Mouse (Mus musculus): ENCODE measurements at regions not wholly inside any gene's neighbourhood (a gene's known extent, or its start where the extent isn't known, plus 50 kb on each side); places are given as distances from the start of the nearest gene placed in this dataset.

DNA sequence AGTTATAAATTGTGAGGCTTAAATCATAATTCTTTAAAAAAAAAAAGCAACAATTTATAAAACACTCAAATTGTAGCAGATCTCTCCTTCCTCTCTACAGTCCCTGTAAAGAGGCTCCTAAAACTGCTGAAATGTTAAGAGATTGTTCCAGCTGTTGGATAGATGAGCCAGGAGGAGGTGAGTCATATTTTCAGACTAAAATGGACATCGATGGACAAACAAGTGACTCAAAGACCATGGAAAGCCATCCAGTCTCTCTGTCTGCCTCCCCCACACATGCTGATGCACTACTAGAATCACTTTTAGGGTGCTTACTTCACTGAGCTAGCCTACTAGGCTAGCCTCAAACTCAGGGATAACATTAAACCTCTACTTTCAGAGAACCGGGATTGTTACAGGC lies 561.5 kb downstream of the Tmem114 start:
- no peak for DNase-seq

DNA sequence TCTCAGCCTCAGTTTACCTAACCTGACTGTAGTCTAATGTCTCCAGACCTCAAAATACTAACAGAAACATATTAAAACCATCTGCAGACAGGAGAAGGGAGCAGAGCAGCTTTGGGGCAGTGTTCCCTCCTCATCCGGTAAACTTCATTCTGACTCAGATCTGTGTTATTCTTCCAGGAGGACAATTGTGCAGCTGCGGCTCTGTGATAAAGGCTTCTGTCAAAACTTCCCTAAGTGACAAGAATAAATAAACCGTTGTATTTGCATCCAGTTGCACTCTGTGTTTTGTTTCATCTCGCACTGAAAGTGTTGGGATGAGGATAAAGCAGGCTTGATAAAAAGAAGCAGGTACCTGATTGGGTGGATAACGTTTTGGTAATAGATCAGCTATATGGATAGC lies 585.8 kb downstream of the Tmem114 start:
- DNase-seq, result no peak

DNA sequence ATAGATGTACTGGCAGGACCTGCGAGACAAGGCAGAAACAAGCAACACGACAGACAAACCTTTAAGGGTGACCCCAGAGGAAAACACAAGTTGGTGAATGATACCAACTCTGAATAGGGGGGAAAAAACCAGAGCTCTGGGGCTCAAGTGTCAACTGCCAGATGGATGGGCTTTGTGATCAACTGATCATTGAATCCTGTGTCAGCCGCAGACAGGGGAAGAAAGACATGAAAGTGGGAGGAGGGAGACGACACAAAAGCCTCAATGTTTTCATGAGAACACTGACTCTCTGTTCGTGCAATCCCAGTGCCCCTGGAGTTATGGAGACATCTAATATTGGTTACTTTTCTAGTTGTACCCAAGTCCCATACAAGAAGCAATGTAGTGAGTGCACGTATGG lies 593.8 kb downstream of the Tmem114 start:
- no peak for DNase-seq

DNA sequence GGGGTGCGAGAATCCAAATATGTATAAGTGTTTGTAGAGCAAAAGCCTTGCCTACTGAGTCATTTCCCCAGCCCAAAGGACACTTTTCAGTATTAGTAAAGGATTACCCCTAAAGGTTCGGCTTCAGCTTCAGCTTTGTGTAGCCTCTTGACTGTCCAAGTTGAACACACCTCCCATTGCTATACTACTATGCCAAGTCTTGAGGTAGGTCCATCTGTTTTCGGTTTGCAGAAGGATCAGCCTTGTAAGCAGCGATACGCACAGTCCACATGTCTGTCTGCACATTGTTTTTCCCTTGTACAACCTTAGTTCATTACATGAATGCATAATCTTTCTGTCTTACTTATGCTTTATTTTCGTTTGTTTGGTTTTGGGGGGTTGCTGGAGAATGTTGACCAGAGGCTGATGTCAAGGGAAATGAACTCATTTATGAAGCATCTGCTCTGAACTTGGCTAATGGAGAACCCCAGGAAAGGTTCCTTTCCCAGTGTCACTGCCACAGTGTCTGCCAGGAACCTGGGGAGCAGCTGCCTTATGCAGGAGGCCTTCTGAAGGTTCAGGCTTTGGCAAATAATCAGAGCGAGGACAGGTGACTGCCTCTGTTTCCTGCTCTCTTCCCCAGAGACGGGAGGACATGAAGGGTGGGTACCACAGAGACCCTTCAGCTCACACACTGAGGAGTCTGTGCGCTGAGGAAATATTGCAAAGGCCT lies 594.8 kb downstream of the Tmem114 start:
- DNase-seq, result peak; percentile 58 to 63

DNA sequence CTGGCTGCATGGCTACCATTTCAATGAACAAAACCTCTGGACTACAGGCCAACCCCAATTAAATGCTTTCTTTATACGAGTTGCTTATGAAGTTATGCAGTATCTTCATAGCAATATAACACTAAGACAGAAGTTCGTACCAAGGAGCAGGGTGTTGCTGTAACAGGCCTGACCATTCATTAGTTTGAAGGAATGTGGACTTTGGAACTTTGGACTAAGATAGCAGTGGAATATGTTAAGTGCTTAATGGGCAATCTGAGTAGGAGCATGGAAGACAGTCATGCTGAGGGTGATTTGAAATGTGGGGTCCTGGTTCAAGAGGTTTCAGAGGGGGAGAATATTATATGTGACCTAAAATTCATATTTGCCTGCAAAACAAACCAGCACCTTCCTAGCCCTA lies 623.8 kb downstream of the Tmem114 start:
- DNase-seq, result no peak

DNA sequence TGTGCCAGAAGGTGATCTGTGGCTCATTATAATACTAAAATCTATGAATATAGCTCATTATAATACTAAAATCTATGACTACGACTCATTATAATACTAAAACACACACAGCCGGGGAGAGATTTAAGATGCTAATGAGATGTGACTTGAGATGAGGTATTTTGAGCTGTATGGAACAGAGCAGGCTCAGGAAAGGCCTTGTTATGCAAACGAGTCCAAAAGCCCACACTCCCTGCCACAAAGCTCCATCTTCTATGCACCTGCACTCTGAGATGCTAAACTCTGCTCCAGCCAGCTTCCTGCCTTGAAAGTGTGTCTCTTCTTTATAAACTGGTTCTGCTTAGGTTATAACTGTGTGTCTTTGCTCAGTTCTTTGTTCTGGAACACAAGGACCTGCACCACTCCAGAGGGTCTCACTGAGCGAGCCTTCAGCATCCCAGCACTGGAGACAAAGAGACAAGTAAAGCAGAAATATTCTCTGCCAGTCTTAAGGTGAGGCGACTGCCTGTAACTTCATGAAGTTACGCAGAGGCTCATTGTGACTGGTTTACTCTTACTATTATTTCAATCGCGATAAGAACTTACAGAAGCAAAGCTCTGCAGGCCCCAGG lies 627.7 kb downstream of the Tmem114 start:
- DNase-seq, result no peak

DNA sequence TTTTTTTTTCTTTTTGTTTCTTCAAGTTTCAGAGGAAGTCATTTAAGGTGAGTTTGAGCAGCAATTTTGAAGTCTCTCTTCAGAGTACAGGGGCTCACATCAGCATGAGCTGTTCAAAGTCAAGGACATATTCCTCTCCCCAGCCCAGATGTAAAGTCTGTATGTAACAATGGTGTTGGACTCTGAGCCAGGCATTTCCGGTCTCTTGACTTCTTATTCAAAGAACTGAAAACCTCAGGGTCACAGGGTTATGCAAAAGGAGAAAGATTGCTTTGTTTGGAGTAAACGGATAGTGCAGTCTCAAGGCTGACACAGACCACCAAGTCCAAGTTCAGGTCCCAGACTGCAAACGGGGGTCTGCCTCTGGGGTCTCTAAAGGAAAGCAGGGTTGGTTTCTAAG lies 629.4 kb downstream of the Tmem114 start:
- no peak for DNase-seq

DNA sequence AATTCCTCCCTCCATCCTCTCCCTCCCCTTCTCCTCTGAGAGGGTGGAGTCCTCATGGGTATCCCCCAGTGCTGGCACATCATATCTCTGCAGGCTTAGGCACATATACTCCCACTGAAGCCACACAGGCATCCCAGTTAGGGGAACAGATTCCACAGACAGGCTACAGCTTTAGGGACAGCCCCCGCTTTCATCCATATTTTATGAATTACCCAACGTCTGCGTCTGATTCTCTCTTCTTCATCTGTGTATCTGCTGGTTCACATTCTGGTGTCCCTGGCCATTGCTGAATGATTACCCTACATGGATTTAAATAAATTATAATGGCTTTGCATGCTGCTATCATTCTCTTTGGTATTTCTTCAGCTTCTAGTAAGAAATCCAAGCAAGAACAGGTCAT lies 632.4 kb downstream of the Tmem114 start:
- no peak for DNase-seq

DNA sequence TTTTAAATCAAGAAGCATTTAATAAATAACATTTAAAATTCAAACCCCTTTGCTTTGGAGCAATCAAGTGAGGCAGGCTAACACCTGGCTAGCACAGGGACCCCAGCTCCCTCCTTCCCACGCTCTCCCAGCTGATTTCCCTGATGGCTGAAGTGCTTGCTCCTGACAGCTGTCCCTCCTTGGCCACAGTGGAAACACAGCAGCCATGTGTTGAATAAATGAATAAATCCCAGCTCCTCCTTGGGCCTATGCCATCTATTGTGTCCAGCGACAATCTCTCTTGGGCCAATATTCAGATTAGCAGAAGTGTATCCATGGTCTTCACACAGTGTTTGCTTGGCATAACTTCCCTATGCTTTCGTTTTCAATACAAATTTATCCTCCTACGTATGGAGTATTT lies 634.7 kb downstream of the Tmem114 start:
- DNase-seq, result no peak

DNA sequence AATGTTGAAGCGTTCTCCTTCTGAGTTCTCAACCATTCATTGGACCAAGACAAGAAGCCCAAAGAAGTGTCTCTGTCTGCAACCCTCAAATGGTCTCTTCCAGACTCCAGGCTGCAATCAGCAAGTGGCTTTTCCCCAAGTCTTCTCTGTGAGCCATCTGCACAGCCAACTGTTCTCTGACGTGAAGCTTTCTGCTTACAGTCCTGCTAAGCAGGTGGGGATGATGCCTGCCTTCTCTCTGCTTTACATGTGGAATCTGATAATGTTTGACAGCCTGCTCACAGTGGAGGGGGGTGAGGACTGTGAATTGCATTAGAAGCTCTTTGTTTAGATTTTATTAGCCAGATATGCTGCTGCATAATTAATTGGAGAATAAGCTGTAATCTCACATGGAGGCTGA lies 636.7 kb downstream of the Tmem114 start:
- peak; percentile 53 to 62 for DNase-seq

DNA sequence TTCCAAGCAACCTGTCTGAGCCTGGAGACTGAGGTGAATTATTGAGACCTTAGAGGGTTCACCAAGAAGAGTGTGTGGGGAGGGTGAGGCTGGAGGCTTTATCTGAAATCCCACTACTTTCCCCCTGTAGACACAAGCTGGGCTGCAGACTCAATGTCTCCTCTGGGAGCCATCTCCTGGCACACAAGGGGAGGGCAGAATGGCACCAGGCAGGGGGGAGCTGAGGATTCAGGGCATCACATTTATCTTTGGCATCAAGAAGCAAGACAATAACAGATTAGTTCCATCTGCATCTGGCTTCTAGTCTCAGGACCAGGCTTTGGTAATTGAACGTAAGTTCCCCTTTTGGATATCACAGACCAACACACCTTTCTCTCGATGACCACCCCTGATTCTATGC lies 643.4 kb downstream of the Tmem114 start:
- DNase-seq, result no peak

DNA sequence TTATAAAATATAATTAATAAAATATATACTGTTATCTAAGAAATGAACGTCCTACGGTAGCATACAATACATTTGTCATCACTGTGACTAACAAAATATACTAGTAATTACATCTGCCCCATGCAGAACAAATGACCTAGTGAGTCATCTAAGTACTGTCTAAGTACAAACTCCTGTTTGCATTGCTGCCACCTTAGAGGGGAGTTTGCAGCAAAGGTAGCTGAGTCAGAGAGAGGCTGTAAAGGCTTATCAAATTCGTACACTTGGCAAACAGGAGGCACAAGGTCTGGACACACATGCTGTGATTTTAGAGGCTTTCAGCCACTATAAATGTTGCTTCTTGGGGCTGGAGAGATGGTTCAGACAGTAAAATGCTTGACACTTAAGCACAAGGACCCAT lies 649.3 kb downstream of the Tmem114 start:
- no peak for DNase-seq

DNA sequence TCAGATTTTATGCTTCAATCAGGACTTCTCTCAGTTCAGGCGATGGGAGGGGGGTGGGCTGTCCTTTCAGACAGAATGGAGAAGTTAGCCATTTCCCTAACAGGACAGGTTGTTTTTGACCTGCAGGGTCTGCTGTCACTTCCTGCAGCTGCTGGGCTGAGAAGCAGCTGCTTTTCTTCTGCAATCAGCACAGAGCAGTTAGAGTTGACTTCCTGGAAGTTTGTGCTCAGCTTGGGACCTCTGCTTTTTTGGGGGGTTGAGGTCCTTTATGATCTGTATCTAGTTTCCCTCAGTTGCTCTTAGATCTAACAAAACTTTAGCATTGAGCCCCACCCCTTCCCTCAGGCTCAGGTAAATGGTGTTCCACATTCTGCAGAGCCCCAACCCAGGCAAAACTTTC lies 656.5 kb downstream of the Tmem114 start:
- DNase-seq, result no peak

DNA sequence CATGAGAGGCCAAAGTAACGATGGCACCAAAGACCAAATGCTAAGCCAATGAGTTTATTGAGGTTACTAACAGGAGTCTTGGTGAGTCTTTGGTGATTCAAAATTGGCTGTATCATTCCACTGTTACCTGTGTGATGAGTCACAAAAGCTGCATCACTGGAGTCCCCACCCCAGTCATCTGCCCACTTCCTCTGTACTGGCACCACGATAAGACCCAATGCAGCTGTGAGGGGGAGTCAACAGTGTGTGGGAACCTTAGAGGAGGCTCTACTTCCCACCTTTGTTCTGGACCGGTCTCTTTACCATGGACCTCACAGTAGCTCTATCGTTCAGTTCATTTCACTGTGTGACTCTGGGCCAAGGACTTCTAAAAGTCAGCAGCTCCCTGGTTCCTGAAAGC lies 657.2 kb downstream of the Tmem114 start:
- no peak for DNase-seq

DNA sequence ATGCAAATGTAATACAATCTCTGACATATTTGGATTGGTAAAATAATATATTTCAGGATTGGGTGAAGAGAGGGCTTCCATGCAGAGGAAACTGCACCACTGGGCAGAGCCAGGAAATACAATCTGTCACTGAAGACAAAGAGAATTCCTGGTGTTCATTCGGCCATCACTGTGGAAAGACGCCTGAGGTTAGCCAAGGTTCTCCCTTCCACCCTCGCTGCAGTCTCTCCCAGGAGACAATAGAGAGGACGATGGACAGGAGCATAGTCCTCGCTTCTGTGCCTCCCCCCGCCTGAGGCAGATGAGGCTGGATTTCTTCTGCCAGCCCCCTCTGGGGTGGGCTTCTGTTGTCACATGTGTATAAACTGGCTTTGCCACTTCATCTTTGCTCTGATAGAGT lies 660.6 kb downstream of the Tmem114 start:
- no peak for DNase-seq

DNA sequence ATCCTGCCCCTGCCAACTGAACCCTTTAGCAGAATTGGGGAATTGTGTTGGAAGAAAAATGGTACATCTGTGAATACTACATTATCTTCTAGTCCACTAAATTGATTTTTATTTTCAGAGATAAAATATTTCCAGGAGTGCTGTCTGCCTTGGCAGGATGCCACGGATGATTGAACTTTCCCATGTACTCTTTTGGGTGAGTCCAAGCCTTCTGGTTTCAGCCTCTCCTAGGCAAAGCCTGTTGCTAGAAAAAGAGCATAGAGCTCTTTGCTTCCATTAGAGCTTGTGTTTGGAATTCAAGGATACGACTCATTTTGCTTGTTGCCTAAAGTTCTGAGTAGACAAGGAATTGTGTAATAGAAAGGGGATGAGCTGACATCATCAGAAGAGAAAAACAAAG lies 696.8 kb downstream of the Tmem114 start:
- no peak for DNase-seq

DNA sequence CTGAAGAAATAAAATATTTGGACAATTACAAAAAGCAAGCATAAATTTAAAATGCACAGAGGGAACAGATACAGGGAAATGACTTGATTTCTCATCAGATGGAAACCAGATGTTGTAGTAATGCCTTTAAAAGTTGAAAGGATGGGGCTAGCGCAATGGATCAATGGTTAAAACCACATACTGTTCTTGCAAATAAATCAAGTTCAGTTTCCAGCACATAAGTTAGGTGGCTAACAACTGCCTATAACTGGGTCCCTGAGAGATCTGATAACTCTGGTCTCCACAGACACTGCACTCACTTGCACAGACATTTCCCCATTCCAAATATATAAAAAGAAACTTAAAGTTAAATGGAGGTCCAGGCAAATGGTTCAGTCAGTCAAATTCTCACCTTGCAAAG lies 699.7 kb downstream of the Tmem114 start:
- DNase-seq, result no peak

DNA sequence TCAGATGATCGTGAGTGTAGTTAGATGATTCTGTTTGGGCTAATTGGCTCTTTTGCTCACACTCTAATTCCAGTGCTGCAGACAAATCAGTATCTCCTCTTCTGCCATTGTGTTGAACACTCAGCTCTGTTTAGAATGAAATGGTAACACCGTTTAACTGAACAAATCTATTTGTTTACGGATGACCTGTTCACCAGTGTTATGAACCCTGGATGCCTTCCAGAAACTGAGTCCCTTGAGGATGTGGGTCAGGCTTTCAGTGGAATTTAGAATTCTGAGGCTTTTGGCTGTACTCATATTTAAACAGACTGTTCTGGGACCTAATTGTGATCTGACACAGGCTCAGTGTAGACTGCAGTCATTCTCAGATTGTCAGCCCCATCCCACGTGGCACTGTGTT lies 723.5 kb downstream of the Tmem114 start:
- no peak for DNase-seq

DNA sequence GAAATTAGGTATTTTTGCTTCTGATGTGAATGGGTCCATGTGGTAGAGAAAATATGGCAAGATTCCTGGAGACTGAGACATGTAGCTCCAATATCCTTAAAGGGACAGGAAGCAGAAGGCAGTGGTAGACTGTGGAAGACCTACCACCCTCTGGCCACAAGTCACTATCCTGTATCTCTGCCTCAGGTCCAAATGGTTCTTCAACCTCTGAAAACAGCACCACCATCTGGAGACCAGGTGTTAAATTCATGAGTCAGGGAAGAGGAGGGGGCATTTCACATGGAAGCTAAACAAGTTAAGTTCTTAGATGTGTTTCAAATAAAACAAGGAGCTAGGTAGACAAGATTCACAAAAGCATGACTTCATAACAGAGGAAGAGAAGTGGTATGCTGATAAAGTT lies 739.5 kb downstream of the Tmem114 start:
- no peak for DNase-seq

DNA sequence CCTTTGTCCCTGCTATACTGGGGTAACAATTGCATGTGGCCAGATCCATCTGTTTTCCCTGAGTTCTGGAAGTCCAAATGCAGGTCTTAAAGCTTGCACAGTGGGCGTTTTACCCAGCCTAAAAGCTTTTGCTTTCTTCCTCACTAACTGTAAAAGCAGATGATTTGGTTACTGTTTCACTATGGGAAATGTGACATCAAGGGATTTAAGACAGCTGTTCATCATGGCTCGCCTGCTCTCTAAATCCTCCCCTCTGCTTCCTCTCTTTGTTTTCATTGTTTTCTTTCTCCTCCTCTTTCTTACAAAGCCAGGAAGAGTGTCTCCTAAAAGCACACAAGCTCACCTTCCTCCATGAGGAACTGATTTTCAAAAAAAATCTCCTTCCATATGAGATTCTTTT lies 758.8 kb downstream of the Tmem114 start:
- DNase-seq, result no peak

DNA sequence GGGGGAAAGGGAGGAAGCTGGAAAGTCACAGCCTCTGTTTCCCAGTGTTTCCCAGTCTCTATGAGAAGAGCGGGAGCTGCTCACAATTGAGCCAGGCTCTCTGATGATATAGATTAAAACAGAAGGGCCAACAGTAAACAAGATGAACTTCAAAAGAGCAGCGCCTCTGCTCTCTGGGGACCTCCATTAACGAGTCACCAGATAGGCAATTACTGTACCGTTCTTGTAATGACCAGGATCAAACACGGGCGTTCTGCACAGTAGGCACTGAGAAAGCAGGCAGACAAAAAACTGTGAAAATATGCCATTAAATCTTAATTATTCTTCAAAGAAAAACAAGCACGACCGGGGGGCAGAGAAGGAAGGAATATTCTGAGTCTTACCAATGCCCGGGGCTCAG lies 766.8 kb downstream of the Tmem114 start:
- no peak for DNase-seq

DNA sequence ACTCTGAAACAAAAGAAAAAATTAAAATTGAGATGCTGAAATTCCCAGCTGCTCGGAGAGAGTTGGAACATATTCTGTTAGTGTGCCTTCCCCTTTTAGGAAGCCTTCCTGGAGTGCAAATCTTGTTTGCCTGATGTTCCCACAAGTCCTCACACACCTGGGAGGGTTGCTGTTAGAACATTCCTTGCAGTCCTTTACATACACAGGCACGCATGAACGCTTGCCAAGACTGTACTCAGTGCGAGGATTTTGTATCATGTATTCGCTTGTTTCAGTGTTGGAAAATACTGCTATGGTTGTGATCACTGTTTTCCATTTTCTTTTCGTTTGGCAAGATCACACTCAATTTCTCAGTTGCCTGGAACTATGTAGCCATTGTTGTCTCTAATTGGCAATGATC lies 770.5 kb downstream of the Tmem114 start:
- DNase-seq, result no peak

DNA sequence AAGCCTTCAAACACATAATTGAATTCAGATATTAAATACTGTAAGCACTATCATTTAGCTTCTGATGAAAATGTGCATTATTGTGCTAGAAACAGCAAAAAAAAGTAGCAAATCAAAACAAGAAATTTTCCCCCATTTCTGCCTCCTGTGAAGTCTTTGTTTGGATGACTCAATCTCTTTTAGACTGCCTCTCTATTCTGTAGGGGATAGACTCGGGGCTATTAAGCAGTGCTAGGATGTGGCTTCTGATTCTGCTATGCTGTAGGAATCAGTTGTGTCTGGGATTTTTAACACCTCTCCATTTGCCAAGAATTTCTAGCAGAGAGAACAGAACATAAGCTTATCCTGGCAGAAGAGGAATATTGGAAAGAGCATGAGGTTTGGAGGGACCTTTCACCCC lies 775.2 kb downstream of the Tmem114 start:
- no peak for DNase-seq

DNA sequence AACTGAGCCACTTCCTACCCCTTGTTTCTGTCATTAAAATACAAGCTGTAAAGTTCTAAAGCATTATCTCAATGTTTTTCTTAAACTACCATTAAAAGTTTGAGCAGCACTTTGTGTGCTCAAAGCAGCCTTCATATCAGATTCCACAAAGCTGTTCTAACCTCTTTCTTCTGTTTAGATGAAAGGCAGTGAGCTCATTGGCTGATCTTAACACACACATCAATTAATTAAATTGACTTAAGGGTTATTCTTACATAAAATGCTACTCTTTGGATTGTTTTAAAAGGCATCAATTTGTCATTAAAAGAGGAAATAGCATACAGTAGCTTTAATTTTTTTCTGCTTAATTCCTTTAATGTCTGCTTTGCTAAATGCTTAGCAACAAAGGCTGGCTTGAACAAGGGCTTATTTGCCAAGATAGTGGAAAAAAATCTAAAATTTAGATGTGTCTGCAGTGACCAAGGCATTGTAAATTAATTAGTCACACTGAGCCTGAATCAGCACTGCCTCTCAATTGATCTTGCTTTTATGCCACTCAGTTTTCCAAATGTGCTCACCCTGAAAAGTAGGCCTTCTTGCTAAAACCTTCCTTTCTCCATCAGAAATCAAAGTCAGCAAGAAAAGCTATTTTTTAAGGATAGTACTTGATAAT lies 777.5 kb downstream of the Tmem114 start:
- no peak for DNase-seq

DNA sequence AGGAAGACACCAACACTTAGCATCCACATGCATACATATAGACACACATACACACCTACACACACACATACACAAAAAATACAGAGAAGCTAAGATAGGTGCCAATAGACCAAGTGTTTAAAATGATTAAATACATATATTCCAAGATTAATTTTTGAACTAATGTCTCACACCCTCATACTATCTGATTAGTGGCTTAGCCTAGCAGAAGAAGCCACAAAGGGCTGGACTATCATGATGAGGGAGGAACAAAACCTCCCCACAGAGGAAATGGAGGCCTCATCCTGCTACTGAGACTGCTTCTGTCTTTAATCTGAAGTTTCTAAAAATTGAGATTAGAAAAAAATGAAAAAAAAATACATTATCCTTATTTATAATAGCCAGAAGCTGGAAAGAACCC lies 780.6 kb downstream of the Tmem114 start:
- no peak for DNase-seq

Data from cerebellum, postnatal 36 days (tissue).